Mouse (Mus musculus) spleen, postnatal 14 days (tissue): ENCODE results near the gene Prrc2a.
"Not testable (repeated sequence)": the region's sequence is repeated elsewhere in the genome, so short reads cannot be mapped to it uniquely, and the experiment has no call there.

Experiments
- DNase-seq, 2 experiments: peaks; one replicate each; pipeline ENCODE4 v3.0.0; 2021 to 2022; ENCODE audit warnings: low spot score in 2 of 2

Prrc2a gene

DNA sequence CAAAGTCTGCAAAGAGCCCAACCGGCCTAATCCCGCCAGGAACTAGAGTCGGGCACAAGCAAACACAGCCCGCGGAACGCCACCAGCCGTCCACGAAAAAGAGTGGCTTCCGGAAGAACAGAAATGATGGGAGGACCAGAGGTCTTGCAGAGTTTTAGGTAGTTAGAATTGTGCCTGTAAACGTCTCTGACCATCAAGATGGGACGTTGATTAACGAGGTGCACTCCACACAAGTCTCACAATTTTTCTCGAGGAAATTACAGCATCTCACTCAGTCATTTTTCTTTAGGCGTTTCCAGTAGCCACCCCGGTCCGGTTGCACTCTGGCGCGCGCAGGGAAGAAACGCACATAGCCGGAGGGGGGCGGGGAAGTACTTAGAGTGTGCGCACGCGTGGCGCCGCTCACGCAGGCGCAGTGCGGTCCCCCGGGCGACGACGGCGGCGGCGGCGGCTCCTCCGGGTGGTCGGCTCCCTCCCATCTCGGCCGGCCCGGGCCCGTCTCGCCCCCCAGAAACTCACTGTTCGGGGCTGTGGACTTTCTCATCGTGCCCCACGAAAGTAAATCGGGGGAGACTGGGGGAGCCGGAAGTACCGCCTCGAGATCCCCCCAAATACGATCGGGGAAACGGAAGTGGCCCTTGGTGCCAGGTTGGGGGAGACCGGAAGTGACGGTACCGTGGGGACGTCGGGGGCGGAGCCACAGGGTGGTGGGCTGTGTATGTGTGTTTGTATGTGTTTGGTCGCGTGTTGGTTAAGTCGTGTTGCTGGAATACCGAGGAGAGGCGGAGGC lies 29.7 kb downstream of the Prrc2a start, which contains the start of gene Bag6:
TSS of gene Bag6 (plus strand) at position 378 of the 790 bp plus-strand sequence.
- peak; percentile 85 to 92 for DNase-seq

DNA sequence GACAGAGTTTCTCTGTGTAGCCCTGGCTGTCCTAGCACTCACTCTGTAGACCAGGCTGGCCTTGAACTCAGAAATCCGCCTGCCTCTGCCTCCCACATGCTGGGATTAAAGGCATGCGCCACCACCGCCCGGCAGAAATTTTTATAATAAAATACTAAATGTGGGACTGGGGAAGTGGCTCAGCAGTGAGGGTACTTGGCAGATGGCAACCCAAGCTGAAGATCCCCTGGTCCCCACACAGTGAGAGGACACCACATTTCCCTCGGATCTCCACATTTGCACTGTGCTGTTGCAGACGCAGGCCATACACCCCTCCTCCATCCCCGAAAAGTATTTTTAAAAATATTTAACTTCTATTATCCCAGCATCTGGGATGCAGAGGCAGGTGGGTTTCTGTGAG lies 31.2 kb downstream of the Prrc2a start:
- DNase-seq: no peak

DNA sequence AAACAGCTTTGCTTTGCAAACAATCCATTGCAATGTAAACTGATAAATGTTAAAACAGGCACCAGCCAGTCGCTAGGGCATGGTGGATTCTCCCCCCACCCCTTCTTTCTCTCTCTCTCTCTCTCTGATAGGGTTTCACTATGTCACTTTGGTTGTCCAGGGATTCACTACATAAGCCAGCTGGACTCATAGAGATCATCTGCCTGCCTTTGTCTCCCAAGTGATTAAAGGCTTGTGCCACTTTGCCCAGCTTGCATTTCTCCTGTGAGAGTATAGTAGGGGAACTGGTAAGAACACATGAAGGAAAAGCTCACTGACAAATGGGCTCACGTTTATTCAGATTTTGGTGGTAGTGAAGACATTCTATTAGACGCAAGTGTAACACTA lies 32.5 kb downstream of the Prrc2a start:
- no peak for DNase-seq

DNA sequence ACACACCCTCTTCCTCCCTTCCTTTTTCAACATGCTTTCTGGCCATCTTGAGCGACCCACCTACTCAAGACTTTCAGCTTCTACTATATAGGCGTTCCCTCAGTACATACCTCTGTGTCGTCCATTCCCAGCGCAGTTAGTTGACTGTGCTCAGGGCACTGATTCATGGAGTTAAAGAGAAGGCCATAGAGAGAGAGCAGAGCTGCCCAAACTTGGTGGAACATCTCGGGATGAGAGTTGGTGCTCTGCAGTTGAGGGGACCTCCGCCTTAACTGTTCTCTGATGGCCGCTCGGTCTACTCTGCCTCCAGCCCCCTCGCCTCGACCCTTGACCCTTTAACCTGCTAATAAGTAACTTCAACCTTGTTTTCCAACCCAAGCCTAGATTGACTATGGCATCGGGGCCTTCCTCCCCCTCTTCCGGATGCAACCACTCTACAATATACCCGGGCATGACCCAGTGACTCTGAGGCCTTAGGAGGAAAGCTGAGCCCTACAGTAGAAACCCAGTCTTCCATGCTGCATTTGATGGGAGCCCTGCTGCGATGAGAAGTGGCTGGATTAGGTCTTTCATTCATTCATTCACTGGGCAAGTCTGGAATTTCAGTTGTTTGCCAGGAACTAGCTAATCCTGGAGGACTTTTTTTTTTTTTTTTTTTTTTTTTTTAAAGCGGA lies 33.1 kb downstream of the Prrc2a start, which contains the start of gene Apom:
TSS of gene Apom (minus strand) at position 551 of the 674 bp plus-strand sequence.
- no peak for DNase-seq

DNA sequence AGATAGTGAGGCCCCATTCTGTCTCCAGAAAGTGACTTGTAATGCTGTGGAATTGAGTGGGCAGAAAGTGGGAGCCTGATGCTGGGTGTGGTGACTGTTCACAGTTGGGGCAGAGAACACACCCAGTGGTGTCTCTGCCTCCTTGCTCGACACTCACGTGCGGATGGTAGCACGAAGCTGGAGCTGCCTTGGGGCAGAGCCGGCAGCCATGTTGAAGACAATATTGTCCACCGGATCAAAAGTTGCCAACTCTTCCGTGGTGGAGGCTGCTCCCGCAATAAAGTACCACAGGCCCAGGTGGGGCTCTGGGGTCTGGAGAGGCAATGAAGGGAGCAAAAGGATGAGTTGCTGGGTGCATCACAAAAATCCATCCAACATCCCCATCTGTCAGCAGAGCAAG lies 33.7 kb downstream of the Prrc2a start:
- DNase-seq: no peak

DNA sequence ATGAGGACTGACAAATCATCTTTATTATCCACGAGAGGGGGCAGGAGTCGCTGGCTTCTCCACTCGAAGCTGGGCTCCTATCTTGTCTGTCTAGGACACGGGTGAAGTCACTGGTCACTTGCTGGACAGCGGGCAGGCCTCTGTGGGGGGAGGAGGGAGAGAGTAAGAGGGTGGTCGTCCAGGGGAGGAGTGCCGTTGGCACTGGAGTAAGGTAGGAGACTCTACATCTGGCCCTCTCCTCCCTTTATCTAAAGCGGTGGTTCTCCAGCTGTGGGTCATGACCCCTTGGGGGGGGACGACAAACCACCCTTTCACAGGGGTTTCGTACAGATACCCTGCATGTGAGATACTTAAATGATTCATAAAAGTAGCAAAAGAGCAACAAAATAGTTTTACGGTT lies 35.7 kb downstream of the Prrc2a start:
- no peak for DNase-seq

DNA sequence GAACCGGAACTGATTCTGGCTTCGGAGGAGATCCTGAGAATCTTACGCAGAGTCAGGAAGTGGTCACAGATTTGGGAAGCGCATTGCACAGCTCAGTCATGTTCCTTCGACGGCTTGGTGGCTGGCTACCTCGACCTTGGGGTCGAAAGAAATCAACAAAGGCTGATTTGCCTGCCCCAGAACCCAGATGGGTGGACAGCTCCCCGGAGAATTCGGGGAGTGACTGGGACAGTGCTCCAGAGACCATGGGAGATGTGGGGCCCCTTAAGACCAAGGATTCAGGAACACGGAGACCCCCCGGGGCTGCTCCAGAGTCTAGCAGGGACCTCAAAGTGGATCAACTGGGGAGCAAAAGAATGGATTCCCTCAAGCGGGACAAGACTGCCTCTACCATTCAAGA lies 37.7 kb downstream of the Prrc2a start:
- no peak for DNase-seq

DNA sequence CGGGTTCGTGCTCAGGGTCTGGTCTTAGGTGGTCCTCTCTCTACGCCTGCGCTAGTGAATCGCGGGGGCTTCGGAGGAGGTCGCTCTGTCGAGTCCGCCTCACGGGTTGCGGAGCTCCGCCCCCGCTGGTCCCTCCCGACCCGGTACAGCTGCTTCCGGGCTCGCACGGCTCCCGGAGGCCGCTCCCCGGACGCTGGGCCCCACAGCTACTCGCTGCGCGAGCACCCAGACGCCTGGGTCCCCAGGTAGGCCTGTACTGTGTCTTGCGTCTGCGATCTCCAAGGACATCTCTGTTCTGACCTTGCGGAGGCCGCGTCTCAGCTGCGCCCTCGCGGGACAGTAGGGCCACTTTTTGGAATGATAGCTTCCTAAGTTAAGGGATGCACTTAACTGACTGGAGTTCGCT lies 38.5 kb downstream of the Prrc2a start, which contains the start of gene D17H6S53E:
TSS of gene D17H6S53E (plus strand) at position 168 of the 406 bp plus-strand sequence.
- DNase-seq: peak; percentile 63 to 66

DNA sequence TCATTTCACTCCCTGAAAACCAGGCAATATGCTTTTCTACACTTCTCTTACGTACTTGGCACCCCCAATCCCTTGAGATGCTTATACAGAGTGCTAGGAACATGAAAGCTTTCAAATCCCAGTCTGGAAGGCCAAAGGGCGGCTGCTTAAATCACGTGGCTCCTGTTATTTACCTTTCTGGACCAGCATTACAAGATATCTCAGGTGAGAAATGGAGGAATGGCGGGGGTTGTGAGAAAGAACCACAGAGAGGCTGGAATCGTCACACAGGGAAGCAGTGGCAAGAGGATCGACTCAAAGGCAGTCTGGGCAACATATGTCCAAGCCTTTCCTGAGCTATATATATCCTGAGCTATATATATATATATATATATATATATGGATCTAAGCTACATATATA lies 39.1 kb downstream of the Prrc2a start:
- no peak for DNase-seq

DNA sequence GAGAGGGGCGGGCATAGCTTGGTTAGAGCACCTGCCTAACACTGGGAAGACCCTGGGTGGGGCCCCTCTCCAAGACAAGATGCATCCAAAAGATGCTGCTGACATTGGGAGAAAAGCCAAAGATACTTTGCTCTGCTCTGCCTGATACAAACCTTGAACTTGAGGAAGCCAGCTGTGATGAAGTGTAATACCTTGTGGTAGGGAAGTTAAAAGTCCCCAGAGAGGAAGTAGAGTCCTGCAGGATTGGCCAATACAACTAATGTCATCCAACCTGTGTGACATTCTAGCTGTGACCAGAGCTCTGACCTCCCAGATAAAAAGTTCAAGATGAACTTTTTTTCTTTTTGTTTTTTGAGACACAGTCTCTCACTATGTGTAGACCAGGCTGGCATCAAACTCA lies 39.6 kb downstream of the Prrc2a start:
- no peak for DNase-seq

DNA sequence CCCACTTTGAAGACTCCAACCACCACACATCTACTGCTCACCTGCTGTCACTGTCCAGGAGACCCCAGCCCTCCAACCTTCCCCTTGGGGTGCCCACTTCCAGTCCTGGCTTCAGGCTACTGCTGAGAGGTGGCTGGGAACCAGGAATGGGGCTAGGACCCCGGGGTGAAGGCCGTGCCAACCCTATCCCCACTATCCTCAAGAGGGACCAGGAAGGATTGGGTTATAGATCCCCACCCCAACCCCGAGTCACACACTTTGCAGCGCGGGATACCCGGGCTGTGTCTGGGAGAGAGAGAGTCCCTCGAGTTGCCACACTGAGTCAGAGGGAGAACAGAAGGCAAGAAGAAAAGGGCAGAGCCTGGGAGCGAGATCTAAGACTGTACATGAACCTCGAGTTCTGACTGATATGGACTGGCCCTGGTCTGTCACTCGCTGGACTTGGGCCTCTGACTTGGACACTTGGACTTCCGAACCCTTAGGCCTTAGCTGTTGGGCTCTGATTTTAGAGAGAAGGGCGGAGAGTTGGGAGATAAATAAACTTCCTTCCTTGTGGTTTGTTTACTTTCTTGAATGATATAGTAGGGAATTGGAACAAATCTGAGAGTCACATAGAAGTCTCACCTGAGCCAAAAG lies 40.3 kb downstream of the Prrc2a start:
- not testable (repeated sequence) for DNase-seq

DNA sequence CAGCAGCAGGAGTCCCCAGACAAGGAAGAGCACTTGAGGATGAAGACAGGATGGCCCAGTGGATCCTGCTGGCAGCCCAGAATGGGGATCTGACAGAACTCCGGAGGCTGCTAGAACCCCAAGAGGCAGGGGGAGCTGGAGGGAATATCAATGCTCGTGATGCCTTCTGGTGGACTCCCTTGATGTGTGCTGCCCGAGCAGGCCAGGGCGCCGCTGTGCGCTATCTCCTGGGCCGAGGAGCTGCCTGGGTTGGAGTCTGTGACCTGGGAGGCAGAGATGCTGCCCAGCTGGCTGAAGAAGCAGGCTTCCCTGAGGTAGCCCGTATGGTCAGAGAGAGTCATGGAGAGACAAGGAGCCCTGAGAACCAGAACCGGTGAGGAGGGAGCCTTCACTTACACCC lies 41.4 kb downstream of the Prrc2a start:
- DNase-seq: not testable (repeated sequence)

DNA sequence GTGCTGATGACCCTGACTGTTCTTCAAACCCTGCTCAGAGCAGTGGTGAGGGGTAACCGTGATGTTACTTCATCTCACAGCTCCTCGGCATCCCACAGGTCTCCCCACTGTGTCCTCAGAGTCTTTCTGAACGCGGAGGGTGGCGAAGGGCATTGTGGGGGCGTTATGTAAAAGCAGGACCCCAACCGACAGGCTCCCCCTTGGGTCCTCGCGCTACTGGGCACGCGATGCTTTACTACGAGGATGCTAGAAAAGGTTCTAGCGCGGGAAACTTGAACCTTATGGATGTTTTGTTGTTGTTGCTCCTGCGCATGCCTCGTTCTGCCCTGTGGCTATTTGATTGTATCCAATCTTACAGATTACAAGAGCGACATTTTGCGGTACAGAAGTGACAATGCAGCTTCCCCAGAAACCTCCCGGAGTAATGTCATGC lies 42.8 kb downstream of the Prrc2a start, which contains the start of gene Csnk2b:
TSS of gene Csnk2b (minus strand) at position 183 of the 433 bp plus-strand sequence.
- peak in 1 of 2 experiments; percentile 29 for DNase-seq

DNA sequence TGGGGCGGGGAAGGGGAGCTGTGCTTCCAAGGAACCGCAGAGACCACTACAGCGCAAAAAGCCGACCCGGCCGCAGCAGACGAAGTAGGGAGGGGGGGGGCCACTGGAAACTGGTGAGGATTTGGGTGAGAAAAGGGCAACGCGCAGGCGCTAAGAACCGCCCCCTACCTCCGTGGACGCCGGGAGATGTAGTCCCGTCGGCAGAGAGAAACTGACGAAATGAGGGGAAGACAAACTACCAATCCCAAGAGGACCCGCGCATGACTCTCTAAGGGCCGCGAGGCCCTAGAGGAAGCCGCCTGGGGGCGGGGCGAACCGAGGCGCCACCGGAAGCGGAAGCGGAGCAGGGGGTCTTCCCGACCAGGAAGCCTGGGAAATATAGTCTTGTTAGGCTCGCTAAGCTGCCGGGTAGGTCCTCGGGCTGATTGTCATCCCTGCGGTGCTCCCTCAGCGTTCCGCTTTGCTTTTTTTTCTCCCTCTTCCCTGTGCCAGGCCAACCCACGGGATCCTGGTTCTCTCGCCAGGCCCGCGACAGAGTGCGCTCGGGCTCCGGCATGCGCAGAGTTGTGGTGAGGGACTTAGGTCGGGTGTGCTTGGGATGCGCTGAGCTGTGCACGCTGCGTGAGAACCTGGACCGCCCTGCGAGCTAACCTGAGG lies 43.4 kb downstream of the Prrc2a start, which contains the start of gene Gpank1:
TSS of gene Gpank1 (plus strand) at position 313 of the 657 bp plus-strand sequence.
- DNase-seq: peak; percentile 91 to 94

DNA sequence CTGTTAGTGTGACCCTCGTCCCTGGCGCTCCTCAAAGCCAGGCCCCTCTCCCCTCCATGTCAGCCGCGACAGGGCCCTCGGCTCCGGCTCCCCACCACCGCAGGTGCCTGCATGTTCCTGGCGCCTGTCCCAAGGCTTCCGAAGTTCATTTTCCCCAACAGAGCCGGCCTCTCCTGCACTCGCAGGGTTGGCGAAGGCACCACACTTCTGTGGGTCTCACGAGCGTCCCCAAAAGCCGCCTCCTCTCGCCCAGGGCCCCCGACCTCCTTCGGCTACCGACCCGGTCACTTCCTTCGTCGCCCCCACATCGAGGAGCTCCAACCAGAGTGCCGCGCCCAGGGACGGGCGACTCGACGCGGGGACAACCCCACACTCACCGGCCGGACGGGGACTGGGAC lies 44.0 kb downstream of the Prrc2a start:
- no peak for DNase-seq

DNA sequence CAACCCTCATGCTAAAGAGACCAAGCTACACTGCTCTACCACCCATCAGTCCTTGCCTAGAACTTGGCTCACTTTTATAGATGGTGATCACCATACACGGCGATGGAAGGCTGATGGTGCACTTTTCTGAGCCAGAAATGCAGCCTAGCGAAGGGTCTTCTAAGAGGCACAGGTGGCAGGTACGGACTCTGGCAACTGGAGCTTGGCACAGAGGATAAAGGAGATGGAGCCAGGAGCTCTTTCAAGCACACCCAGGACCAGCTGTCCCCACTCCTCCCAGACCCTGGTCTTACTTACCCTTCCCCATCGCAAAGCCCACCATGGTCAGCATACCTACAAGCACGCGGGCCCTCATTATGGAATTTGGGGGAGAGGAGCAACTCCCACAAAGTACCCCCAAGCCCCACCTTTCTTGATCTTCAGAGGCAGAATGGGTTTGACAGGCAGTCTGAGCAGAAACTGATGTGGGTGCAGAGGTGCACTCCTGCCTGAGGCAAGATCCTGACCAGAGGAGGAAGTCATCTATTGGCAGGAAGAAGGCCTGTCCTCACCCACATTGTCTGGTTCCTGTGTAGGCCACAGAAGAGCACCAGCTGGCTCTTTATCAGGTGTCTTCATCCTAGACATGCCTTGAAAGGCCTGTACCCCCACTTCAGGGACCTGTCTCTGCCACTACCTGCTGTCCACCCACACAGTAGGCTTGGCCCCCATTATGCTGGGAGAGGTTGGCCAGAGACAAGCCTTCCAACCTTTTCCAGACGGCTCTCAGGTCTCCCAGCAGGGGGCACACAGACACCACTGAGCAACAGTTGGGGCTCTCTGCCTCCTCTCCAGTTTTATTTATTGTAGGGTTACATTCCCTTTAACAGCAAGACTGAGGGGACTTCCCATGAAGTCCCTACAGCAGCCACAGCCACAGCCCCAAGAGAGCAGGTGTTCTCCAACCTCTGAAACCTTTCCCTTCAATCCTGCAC lies 49.4 kb downstream of the Prrc2a start, which contains the start of gene Ly6g5b:
TSS of gene Ly6g5b (minus strand) at position 383 of the 974 bp plus-strand sequence.
- DNase-seq: peak in 1 of 2 experiments; percentile 48

DNA sequence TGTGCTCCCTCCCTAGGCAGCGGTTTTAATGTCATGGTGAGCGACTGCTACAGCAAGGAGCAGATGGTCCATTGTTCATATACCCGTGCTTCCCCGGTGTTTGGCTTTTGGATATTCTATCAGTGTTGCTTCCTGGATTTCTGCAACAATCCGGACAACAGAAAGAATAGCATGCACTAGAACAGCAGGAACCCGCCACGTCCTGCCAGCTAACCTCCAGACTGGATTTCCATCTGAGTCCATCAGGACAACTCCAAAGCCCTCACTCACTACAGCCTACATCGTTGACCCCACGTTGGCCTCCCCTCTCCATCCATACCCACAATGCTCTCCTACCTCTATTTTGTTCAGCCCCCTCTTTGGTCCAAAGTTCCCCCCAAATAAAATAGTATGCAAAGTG lies 52.9 kb downstream of the Prrc2a start:
- no peak for DNase-seq

DNA sequence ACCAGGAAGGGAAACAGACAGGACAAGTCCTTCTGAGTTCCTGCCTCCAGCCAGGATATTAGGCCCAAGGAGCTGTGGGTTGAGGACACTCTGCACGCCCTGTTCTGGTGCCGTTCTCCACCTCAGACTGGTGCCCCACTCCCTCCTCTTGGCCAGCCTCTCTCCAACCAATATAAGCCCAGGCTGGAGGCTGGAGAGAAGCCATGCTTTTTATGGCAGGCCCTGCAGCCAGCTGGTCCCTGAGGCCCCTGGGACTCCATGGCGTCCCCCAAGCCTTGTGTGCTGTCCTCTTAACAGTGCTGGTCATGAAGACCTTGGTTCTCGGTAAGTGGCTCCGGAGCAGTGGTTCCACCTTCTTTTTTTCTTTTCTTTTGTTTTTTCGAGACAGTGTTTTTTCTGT lies 56.6 kb downstream of the Prrc2a start, which contains the start of gene Ly6g5c:
TSS of gene Ly6g5c (plus strand) at position 183 of the 400 bp plus-strand sequence.
- no peak for DNase-seq

DNA sequence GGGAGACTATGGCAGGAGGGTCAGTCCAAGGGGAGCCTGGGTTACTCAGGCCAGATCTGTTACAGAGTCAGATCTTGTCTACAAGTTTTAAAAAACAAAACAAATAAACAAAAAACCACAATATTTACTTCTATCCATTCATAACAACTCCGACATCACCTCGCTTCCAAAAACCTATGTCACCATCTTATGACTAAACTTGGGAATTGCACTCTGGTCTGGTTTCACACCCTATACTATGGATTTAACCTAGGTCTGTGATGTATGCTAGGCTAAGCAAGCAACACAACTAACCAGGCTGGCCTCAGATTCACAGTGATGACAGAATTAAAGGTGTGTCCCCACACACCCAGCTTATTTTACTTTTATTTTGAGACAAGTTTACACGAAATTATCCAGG lies 58.2 kb downstream of the Prrc2a start:
- no peak for DNase-seq

DNA sequence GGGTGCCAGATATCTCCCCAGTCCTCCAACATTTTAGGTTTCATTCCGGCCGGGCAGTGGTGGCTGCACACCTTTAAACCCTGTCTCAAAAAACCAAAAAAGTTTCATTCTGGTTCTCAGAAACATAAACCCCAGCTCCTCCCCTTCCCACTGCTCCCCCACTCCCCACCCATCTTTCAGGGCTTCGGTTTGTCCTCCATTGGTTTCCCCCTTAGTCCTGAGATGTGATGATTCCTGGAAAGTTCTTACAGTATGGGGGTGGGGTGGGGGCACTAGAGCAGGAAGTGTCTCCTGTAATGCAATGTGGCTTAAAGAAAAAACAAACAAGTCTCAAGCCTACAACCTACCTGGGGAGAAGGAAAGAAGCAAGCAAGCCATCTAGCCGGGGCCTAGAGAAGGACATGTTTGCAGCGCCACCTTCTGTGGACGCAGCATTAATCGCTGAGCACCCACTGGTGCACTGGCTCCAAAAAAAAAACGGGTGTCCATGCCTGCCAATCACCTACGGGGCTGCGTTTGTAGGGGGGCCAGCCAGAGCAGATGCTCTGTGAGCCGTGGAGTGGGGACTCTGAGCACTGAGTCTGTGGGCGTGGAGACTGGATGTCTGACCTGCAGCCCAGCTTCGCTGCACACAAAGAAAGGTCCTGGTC lies 58.8 kb downstream of the Prrc2a start:
- DNase-seq: peak in 1 of 2 experiments; percentile 37
